Comparison of ENCODE assay signal across 22 mouse cellular contexts in genomic region chr16:10977877-10978276, GRCm38 (mm10).
DNase-seq lines count a peak whose midpoint lies in the region; ATAC-seq and TF ChIP-seq lines count a peak whose summit lies in the region.
"Had no signal": no experiment of that assay in that cellular context is flagged by ENCODE, and none has a peak within 500 bp of the region (broad histone marks: within the 10 kb centered on the region; RNA-seq: fewer than 3 reads in every experiment).

No protein-coding gene starts in this region.

- no peak for TF ChIP-seq POLR2A in myocyte (IDR thresholded peaks at IDR 0.05; ENCODE audit: insufficient read length, low read depth)

- peaks cover 82% of the 10 kb centered on the region for H3K4me1 ChIP-seq in hindbrain, embryonic 10.5 days (replicated peaks)
- no peaks in the 10 kb centered on the region for H3K4me1 ChIP-seq in hindbrain, embryonic 16.5 days (ENCODE audit: control insufficient read depth, insufficient read depth, low read depth, low read length)
- peaks cover 85% of the 10 kb centered on the region for H3K4me1 ChIP-seq in kidney, embryonic 16.5 days (ENCODE audit: insufficient read depth, low read length)
- peaks cover 84% of the 10 kb centered on the region for H3K4me1 ChIP-seq in liver, postnatal 0 days (ENCODE audit: insufficient read depth)
- H3K4me1 ChIP-seq in liver, embryonic 12.5 days = peaks cover 64% of the 10 kb centered on the region

- H3K4me2 ChIP-seq in hindbrain, embryonic 16.5 days (ENCODE audit: low read length) = no peak overlapping the region
- no peak overlapping the region for H3K4me2 ChIP-seq in kidney, embryonic 16.5 days (replicated peaks; ENCODE audit: low read depth, low read length)
- no peak overlapping the region for H3K4me2 ChIP-seq in liver, postnatal 0 days (ENCODE audit: low read depth, low read length)
- no peak overlapping the region for H3K4me2 ChIP-seq in liver, embryonic 12.5 days
- peak overlapping the region; percentile 81 for H3K4me2 ChIP-seq in myocyte (ENCODE audit: low read depth)
- H3K4me2 ChIP-seq: embryonic facial prominence, embryonic 13.5 days; forebrain, embryonic 12.5 days had no signal

- no peak for TF ChIP-seq EP300 in liver, postnatal 0 days (IDR thresholded peaks at IDR 0.05; ENCODE audit: low read depth)

- no peaks in the 10 kb centered on the region for H3K27me3 ChIP-seq in hindbrain, embryonic 10.5 days (ENCODE audit: insufficient read depth, poor library complexity, severe bottlenecking)
- no peaks in the 10 kb centered on the region for H3K27me3 ChIP-seq in hindbrain, embryonic 16.5 days (replicated peaks; ENCODE audit: control insufficient read depth, insufficient read depth, low read length)
- no peaks in the 10 kb centered on the region for H3K27me3 ChIP-seq in kidney, embryonic 16.5 days (ENCODE audit: insufficient read depth, low read length)
- H3K27me3 ChIP-seq in liver, postnatal 0 days (ENCODE audit: insufficient read depth, low read length) = no peaks in the 10 kb centered on the region
- no peaks in the 10 kb centered on the region for H3K27me3 ChIP-seq in liver, embryonic 12.5 days (replicated peaks)
- no peaks in the 10 kb centered on the region for H3K27me3 ChIP-seq in myocyte (ENCODE audit: control insufficient read depth, insufficient read depth, insufficient read length)
- H3K27me3 ChIP-seq: embryonic facial prominence, embryonic 13.5 days; forebrain, embryonic 12.5 days had no signal

- peak overlapping the region; percentile 79 for H3K27ac ChIP-seq in hindbrain, embryonic 10.5 days
- H3K27ac ChIP-seq in hindbrain, embryonic 16.5 days (ENCODE audit: low read depth, low read length) = no peak overlapping the region
- H3K27ac ChIP-seq in kidney, embryonic 16.5 days (ENCODE audit: low read length) = 0 out of 2 replicates have a peak overlapping the region, but pooled peaks have one; percentile 84
- H3K27ac ChIP-seq in liver, postnatal 0 days (ENCODE audit: low read depth) = peak overlapping the region; percentile 88
- no peak overlapping the region for H3K27ac ChIP-seq in liver, embryonic 12.5 days
- H3K27ac ChIP-seq: forebrain, embryonic 12.5 days; heart, embryonic 10.5 days had no signal

- TF ChIP-seq CTCF in liver, postnatal 0 days (IDR thresholded peaks at IDR 0.05; ENCODE audit: low read depth) = no peak

- WGBS in hindbrain, embryonic 10.5 days = 93% methylated on average over 9 of the region's 9 CpGs
- 93% methylated on average over 9 of the region's 9 CpGs for WGBS in hindbrain, embryonic 16.5 days
- WGBS in kidney, embryonic 16.5 days = 76% methylated on average over 9 of the region's 9 CpGs
- 61% methylated on average over 9 of the region's 9 CpGs for WGBS in liver, postnatal 0 days (ENCODE audit: insufficient replicate concordance)
- WGBS in liver, embryonic 12.5 days (ENCODE audit: insufficient replicate concordance) = 65% methylated on average over 9 of the region's 9 CpGs

- no peak for DNase-seq in hindbrain, embryonic 10.5 days (ENCODE audit: low spot score)
- DNase-seq in kidney, adult 11 months = no peak
- DNase-seq in liver, postnatal 0 days = no peak
- DNase-seq in thymus, postnatal 10 days (ENCODE audit: low spot score in 2 of 2) = no peak
- DNase-seq: adrenal gland, postnatal 10 days; B cell, adult 2 months; cerebellum, adult 11-12 months; cerebellum, adult 9-10 months; cerebellum, postnatal 25 days; gastrocnemius, postnatal 10 days; heart, adult 18-20 months; heart, postnatal 10 days; heart, postnatal 4 days had no signal

- H3K9me3 ChIP-seq in hindbrain, embryonic 10.5 days = no peaks in the 10 kb centered on the region
- no peaks in the 10 kb centered on the region for H3K9me3 ChIP-seq in hindbrain, embryonic 16.5 days (ENCODE audit: control insufficient read depth, low read length)
- peaks cover 3% of the 10 kb centered on the region; the same call in 1 of the 2 replicates for H3K9me3 ChIP-seq in kidney, embryonic 16.5 days (ENCODE audit: low read length)
- no peaks in the 10 kb centered on the region for H3K9me3 ChIP-seq in liver, postnatal 0 days (ENCODE audit: low read length)
- H3K9me3 ChIP-seq in liver, embryonic 12.5 days (replicated peaks) = no peaks in the 10 kb centered on the region
- H3K9me3 ChIP-seq: embryonic facial prominence, embryonic 13.5 days; forebrain, embryonic 12.5 days; heart, embryonic 10.5 days had no signal

- no peak overlapping the region for H3K9ac ChIP-seq in hindbrain, embryonic 16.5 days (ENCODE audit: low read depth, low read length)
- no peak overlapping the region for H3K9ac ChIP-seq in kidney, embryonic 16.5 days (replicated peaks; ENCODE audit: low read length)
- H3K9ac ChIP-seq in liver, postnatal 0 days (replicated peaks) = no peak overlapping the region
- H3K9ac ChIP-seq in liver, embryonic 12.5 days = no peak overlapping the region
- H3K9ac ChIP-seq: embryonic facial prominence, embryonic 13.5 days; forebrain, embryonic 12.5 days had no signal

- peaks cover 48% of the 10 kb centered on the region for H3K36me3 ChIP-seq in hindbrain, embryonic 10.5 days
- no peaks in the 10 kb centered on the region for H3K36me3 ChIP-seq in hindbrain, embryonic 16.5 days (ENCODE audit: control insufficient read depth, insufficient read depth, low read length)
- no peaks in the 10 kb centered on the region for H3K36me3 ChIP-seq in kidney, embryonic 16.5 days (ENCODE audit: insufficient read depth, low read length)
- H3K36me3 ChIP-seq in liver, postnatal 0 days (replicated peaks; ENCODE audit: insufficient read depth, low read length) = peaks cover 13% of the 10 kb centered on the region
- no peaks in the 10 kb centered on the region for H3K36me3 ChIP-seq in liver, embryonic 12.5 days
- H3K36me3 ChIP-seq in myocyte (ENCODE audit: control insufficient read depth, insufficient read depth) = no peaks in the 10 kb centered on the region
- H3K36me3 ChIP-seq: forebrain, embryonic 12.5 days; heart, embryonic 10.5 days had no signal

- no peak overlapping the region for H3ac ChIP-seq in myocyte (ENCODE audit: control insufficient read depth, insufficient read length)

- no peak for ATAC-seq in hindbrain, embryonic 16.5 days
- no peak for ATAC-seq in kidney, embryonic 16.5 days (ENCODE audit: low FRiP score, low TSS enrichment)
- ATAC-seq in liver, postnatal 0 days = no peak
- ATAC-seq in liver, embryonic 12.5 days = no peak
- ATAC-seq: CD4-positive, CD25-positive, alpha-beta regulatory T cell, adult 4 months; forebrain, embryonic 16.5 days had no signal

- no peak overlapping the region for H3K4me3 ChIP-seq in hindbrain, embryonic 10.5 days
- no peak overlapping the region for H3K4me3 ChIP-seq in hindbrain, embryonic 16.5 days (ENCODE audit: low read length)
- no peak overlapping the region for H3K4me3 ChIP-seq in kidney, embryonic 16.5 days (ENCODE audit: low read length)
- no peak overlapping the region for H3K4me3 ChIP-seq in liver, postnatal 0 days (ENCODE audit: low read depth, low read length)
- no peak overlapping the region for H3K4me3 ChIP-seq in liver, embryonic 12.5 days
- no peak overlapping the region for H3K4me3 ChIP-seq in myocyte
- H3K4me3 ChIP-seq: embryonic facial prominence, embryonic 13.5 days; forebrain, embryonic 12.5 days; heart, embryonic 10.5 days had no signal

- H3K79me2 ChIP-seq in myocyte (ENCODE audit: control insufficient read depth, insufficient read depth) = peaks cover 86% of the 10 kb centered on the region

TF ChIP-seq in myocyte, 11 proteins besides CTCF, POLR2A, EP300 and RAD21:
- TF ChIP-seq POLR2AphosphoS2 (IDR thresholded peaks at IDR 0.05; ENCODE audit: insufficient read length, low read depth) = no peak
- TF ChIP-seq SRF (IDR thresholded peaks at IDR 0.05; ENCODE audit: control insufficient read depth, insufficient read length, low read depth) = no peak
- TF ChIP-seq MYOD1 (IDR thresholded peaks at IDR 0.05; ENCODE audit: control insufficient read depth in 1 of 3, insufficient read length in 2 of 3, low read depth in 2 of 3) = no peak
- no peak for TF ChIP-seq TCF3 (IDR thresholded peaks at IDR 0.05; ENCODE audit: insufficient read length, low read depth)
- no peak for TF ChIP-seq MAX (IDR thresholded peaks at IDR 0.05; ENCODE audit: low read depth)
- no peak for TF ChIP-seq E2F4 (IDR thresholded peaks at IDR 0.05; ENCODE audit: insufficient read depth)
- TF ChIP-seq TCF12 (IDR thresholded peaks at IDR 0.05; ENCODE audit: insufficient read depth, poor library complexity, severe bottlenecking) = no peak
- TF ChIP-seq CEBPB (IDR thresholded peaks at IDR 0.05; ENCODE audit: insufficient read depth, poor library complexity, severe bottlenecking) = no peak
- TF ChIP-seq REST (IDR thresholded peaks at IDR 0.05; ENCODE audit: insufficient read depth, insufficient read length) = no peak
- TF ChIP-seq MYOG (IDR thresholded peaks at IDR 0.05; ENCODE audit: control insufficient read depth in 1 of 3, insufficient read depth in 1 of 3, insufficient read length in 2 of 3, low read depth in 2 of 3) = no peak
- no peak for TF ChIP-seq USF1 (IDR thresholded peaks at IDR 0.05; ENCODE audit: low read depth)

Comparison
In these comparisons a context has a peak if more than half of its experiments do, and no peak if none do; other contexts are left out.
1. H3K27ac ChIP-seq: peak in hindbrain, embryonic 10.5 days (single experiment), kidney, embryonic 16.5 days (single experiment) and liver, postnatal 0 days (single experiment); none in hindbrain, embryonic 16.5 days (single experiment) and liver, embryonic 12.5 days (single experiment).